Mouse (Mus musculus): Measurements from ENCODE around the gene B3gat3.

The B3gat3 gene

GRCm38 (mm10) chr19:8892829-8893766 is 27.1 kb upstream of the B3gat3 start, which contains the start of gene Ints5:
Gene Ints5 (plus strand): TSS chr19:8893005.
- no peak for TF ChIP-seq GATA4 (IDR thresholded peaks at IDR 0.05; ENCODE audit: insufficient replicate concordance, low read length)

GRCm38 (mm10) chr19:8895397-8895960 is 24.7 kb upstream of the B3gat3 start:
- no peak for TF ChIP-seq GATA4 (IDR thresholded peaks at IDR 0.05; ENCODE audit: insufficient replicate concordance, low read length)

GRCm38 (mm10) chr19:8897865-8898495 is 22.2 kb upstream of the B3gat3 start, which contains the start of gene Ganab:
Gene Ganab (plus strand): TSS chr19:8898071.
- no peak; the same call in 1 of the 2 replicates for TF ChIP-seq GATA4 (IDR thresholded peaks at IDR 0.05; ENCODE audit: insufficient replicate concordance, low read length)

GRCm38 (mm10) chr19:8898576-8898975 is 21.6 kb upstream of the B3gat3 start:
- TF ChIP-seq GATA4 (IDR thresholded peaks at IDR 0.05; ENCODE audit: insufficient replicate concordance, low read length) = no peak

- TF ChIP-seq GATA4 (IDR thresholded peaks at IDR 0.05; ENCODE audit: insufficient replicate concordance, low read length) = no peak
Measured at GRCm38 (mm10) chr19:8899079-8899478, 21.1 kb upstream of the B3gat3 start.

GRCm38 (mm10) chr19:8903412-8903811 is 16.8 kb upstream of the B3gat3 start:
- TF ChIP-seq GATA4 (IDR thresholded peaks at IDR 0.05; ENCODE audit: insufficient replicate concordance, low read length) = no peak

- TF ChIP-seq GATA4 (IDR thresholded peaks at IDR 0.05; ENCODE audit: insufficient replicate concordance, low read length) = no peak
Measured at GRCm38 (mm10) chr19:8908531-8908930, 11.6 kb upstream of the B3gat3 start.

GRCm38 (mm10) chr19:8911810-8912209 is 8.4 kb upstream of the B3gat3 start:
- no peak for TF ChIP-seq GATA4 (IDR thresholded peaks at IDR 0.05; ENCODE audit: insufficient replicate concordance, low read length)

- TF ChIP-seq GATA4 (IDR thresholded peaks at IDR 0.05; ENCODE audit: insufficient replicate concordance, low read length) = no peak
Measured at GRCm38 (mm10) chr19:8914212-8914611, 6.0 kb upstream of the B3gat3 start.

GRCm38 (mm10) chr19:8919000-8919399 is 1.2 kb upstream of the B3gat3 start:
- TF ChIP-seq GATA4 (IDR thresholded peaks at IDR 0.05; ENCODE audit: insufficient replicate concordance, low read length) = no peak

GRCm38 (mm10) chr19:8919684-8920072 is 496 bp upstream of the B3gat3 start:
- TF ChIP-seq GATA4 (IDR thresholded peaks at IDR 0.05; ENCODE audit: insufficient replicate concordance, low read length) = no peak

GRCm38 (mm10) chr19:8920836-8921291 is 690 bp downstream of the B3gat3 start:
- TF ChIP-seq GATA4 (IDR thresholded peaks at IDR 0.05; ENCODE audit: insufficient replicate concordance, low read length) = no peak

GRCm38 (mm10) chr19:8921741-8922140 is 1.6 kb downstream of the B3gat3 start:
- no peak for TF ChIP-seq GATA4 (IDR thresholded peaks at IDR 0.05; ENCODE audit: insufficient replicate concordance, low read length)

GRCm38 (mm10) chr19:8926766-8927165 is 6.6 kb downstream of the B3gat3 start:
- TF ChIP-seq GATA4 (IDR thresholded peaks at IDR 0.05; ENCODE audit: insufficient replicate concordance, low read length) = no peak

- no peak for TF ChIP-seq GATA4 (IDR thresholded peaks at IDR 0.05; ENCODE audit: insufficient replicate concordance, low read length)
Measured at GRCm38 (mm10) chr19:8927891-8928525, 7.8 kb downstream of the B3gat3 start.

All from liver, adult (tissue).